Mouse (Mus musculus) CH12F3 (cell line): ENCODE results near the gene Rhox2a.
"Not testable (repeated sequence)": the region's sequence is repeated elsewhere in the genome, so short reads cannot be mapped to it uniquely, and the experiment has no call there.

ENCODE experiments used
- in situ Hi-C: fragments of 300-500 bp; cut with MboI; formaldehyde crosslinking; loops from 2 replicates; pipeline ENCODE4 v1.14.3; 2020; ENCODE audit warnings: low sequenced_read_pairs

Rhox2a gene

GRCm38 (mm10) chrX:37244676-37245075 lies at the start of gene Rhox2a:
TSS of gene Rhox2a (plus strand) at chrX:37244976.
- in situ Hi-C loops, result not testable (repeated sequence)

- in situ Hi-C loops, result no loop called here
Measured at GRCm38 (mm10) chrX:37198676-37199075, 46.1 kb upstream of the Rhox2a start.

GRCm38 (mm10) chrX:37210941-37211340 lies 33.8 kb upstream of the Rhox2a start, which contains the start of gene Gm9:
TSS of gene Gm9 (minus strand) at chrX:37211041.
- in situ Hi-C loops, result no loop called here

- in situ Hi-C loops, result not testable (repeated sequence)
Measured at GRCm38 (mm10) chrX:37222158-37222557, 22.6 kb upstream of the Rhox2a start, which contains the start of gene Rhox1. TSS of gene Rhox1 (minus strand) at chrX:37222258.

GRCm38 (mm10) chrX:37249619-37250018 lies 4.8 kb downstream of the Rhox2a start, which contains the start of gene Rhox3a:
TSS of gene Rhox3a (plus strand) at chrX:37249919.
- in situ Hi-C loops, result not testable (repeated sequence)

- in situ Hi-C loops, result not testable (repeated sequence)
Measured at GRCm38 (mm10) chrX:37265038-37265437, 20.3 kb downstream of the Rhox2a start, which contains the start of gene Rhox4a. TSS of gene Rhox4a (plus strand) at chrX:37265338.
